Mouse (Mus musculus): ENCODE results near the gene Polh.

Polh gene

GRCm38 (mm10) chr17:46167014-46167413, 35.4 kb downstream of the Polh start:
- no peak for DNase-seq (ENCODE audit: low read depth)

- no peak for DNase-seq (ENCODE audit: low read depth)
Observed at GRCm38 (mm10) chr17:46166270-46166669, 36.2 kb downstream of the Polh start.

GRCm38 (mm10) chr17:46165460-46165859, 37.0 kb downstream of the Polh start:
- DNase-seq (ENCODE audit: low read depth) = no peak

- DNase-seq (ENCODE audit: low read depth) = no peak
Observed at GRCm38 (mm10) chr17:46164791-46165190, 37.7 kb downstream of the Polh start.

GRCm38 (mm10) chr17:46164301-46164700, 38.1 kb downstream of the Polh start:
- no peak for DNase-seq (ENCODE audit: low read depth)

GRCm38 (mm10) chr17:46162951-46163421, 39.5 kb downstream of the Polh start:
- DNase-seq (ENCODE audit: low read depth) = no peak

GRCm38 (mm10) chr17:46162551-46162950, 39.9 kb downstream of the Polh start:
- DNase-seq (ENCODE audit: low read depth) = no peak

GRCm38 (mm10) chr17:46161710-46162109, 40.7 kb downstream of the Polh start:
- DNase-seq (ENCODE audit: low read depth) = no peak

- no peak for DNase-seq (ENCODE audit: low read depth)
Observed at GRCm38 (mm10) chr17:46161179-46161578, 41.3 kb downstream of the Polh start.

- peak; percentile 96 for DNase-seq (ENCODE audit: low read depth)
Observed at GRCm38 (mm10) chr17:46160686-46161085, 41.8 kb downstream of the Polh start, which contains the start of gene Gtpbp2. Gtpbp2 (plus strand) TSS chr17:46161032.

GRCm38 (mm10) chr17:46160090-46160662, 42.3 kb downstream of the Polh start:
- DNase-seq (ENCODE audit: low read depth) = peak; percentile 94

- DNase-seq (ENCODE audit: low read depth) = no peak
Observed at GRCm38 (mm10) chr17:46159236-46159635, 43.2 kb downstream of the Polh start.

GRCm38 (mm10) chr17:46157131-46157530, 45.3 kb downstream of the Polh start:
- DNase-seq (ENCODE audit: low read depth) = no peak

- no peak for DNase-seq (ENCODE audit: low read depth)
Observed at GRCm38 (mm10) chr17:46156680-46157079, 45.8 kb downstream of the Polh start.

GRCm38 (mm10) chr17:46154336-46154735, 48.1 kb downstream of the Polh start:
- no peak for DNase-seq (ENCODE audit: low read depth)

- peak; percentile 90 for DNase-seq (ENCODE audit: low read depth)
Observed at GRCm38 (mm10) chr17:46152847-46153782, 49.3 kb downstream of the Polh start, which contains the start of gene Mad2l1bp. Mad2l1bp (minus strand) TSS chr17:46153553.

- DNase-seq (ENCODE audit: low read depth) = peak; percentile 70
Observed at GRCm38 (mm10) chr17:46143578-46144423, 58.6 kb downstream of the Polh start, which contains the start of gene Rsph9. Rsph9 (minus strand) TSS chr17:46144216.

GRCm38 (mm10) chr17:46139872-46140271, 62.6 kb downstream of the Polh start:
- no peak for DNase-seq (ENCODE audit: low read depth)

- DNase-seq (ENCODE audit: low read depth) = no peak
Observed at GRCm38 (mm10) chr17:46138563-46139236, 63.7 kb downstream of the Polh start.

GRCm38 (mm10) chr17:46132862-46133261, 69.6 kb downstream of the Polh start:
- no peak for DNase-seq (ENCODE audit: low read depth)

GRCm38 (mm10) chr17:46132058-46132718, 70.3 kb downstream of the Polh start:
- peak; percentile 50 for DNase-seq (ENCODE audit: low read depth)
